Mouse (Mus musculus) kidney, adult 8-10 months (tissue): Measurements from ENCODE around the gene Inip.

ENCODE experiments used
- DNase-seq, 2 experiments: peaks; one replicate each; pipeline ENCODE4 v3.0.0; 2022

Inip gene

DNA sequence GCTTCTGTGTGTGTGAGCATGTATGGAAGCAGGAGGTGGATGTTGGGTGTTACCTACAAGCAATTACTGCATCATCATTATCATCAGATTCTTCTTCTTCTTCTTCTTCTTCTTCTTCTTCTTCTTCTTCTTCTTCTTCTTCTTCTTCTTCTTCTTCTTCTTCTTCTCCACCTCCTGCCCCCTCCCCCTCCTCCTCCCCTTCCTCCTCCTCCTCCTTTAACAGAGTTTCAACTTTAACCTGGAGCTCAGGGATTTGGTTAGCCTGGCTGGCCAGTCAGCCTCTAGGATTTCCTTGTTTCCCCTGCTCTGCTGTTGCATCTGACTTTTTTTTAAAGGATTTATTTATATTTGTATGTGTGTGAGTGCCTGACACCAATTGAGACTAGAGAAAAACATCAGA lies at the start of gene Inip:
TSS of gene Inip (minus strand) at position 101 of the 400 bp plus-strand sequence.
- DNase-seq, result no peak

DNA sequence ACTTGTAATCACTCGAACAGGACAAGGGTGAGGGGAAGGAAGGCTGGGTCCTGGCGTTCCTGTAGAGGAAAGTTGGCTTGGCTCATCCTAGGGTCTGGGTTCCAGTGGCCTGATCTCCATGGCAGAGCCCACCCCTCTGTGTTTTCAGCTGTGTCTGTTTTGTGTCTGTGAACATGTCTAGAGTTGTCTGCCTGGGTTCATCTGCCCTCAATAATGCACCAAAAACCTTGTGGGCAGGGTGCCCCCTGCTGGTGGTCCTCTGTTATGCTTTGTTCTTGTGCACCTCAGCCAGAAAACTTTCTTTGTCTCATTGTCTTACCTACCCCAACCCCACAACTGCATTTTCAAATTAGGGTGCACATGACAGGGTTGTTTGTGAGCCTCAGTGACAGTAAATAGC lies 48.8 kb upstream of the Inip start:
- peak; percentile 49 to 75 for DNase-seq

DNA sequence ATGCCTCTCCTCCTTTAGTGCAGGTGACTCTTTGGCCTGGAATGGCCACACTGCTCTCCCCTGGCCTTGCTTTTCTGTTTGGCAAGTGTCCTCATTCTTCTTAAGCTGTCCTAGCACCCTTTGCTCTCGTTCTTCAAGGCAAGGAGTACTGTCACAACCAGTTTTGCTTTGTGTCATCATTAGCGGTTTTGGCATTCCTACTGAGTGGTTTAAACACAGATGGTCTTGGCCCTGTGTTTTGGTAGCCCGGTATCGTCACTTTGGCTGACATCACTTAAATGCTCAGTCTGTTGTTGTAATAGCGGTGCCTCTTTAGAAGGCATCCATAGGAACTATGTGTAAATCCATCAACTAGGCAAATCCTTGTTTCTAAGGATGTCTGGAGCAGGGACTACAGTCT lies 46.1 kb upstream of the Inip start:
- peak in 1 of 2 experiments; percentile 27 for DNase-seq

DNA sequence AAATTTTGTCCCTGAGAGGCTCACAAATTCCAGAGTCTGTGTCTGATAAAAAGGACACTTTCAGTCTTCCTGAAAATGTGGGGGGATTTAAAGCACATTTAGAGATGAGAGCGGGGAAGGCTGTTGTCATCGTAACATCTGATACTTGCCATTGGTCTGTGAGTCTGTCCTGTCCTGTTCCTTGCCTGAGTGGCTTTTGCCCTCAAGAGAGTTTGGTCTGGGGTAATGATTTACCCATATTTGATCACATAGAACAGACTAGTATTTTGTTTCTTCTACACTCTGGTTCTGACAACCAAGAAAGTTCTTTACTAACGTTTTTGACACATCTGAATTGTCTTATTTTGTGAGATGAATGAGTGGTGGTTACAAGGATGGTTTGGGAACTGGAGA lies 43.9 kb upstream of the Inip start:
- peak; percentile 34 to 58 for DNase-seq

DNA sequence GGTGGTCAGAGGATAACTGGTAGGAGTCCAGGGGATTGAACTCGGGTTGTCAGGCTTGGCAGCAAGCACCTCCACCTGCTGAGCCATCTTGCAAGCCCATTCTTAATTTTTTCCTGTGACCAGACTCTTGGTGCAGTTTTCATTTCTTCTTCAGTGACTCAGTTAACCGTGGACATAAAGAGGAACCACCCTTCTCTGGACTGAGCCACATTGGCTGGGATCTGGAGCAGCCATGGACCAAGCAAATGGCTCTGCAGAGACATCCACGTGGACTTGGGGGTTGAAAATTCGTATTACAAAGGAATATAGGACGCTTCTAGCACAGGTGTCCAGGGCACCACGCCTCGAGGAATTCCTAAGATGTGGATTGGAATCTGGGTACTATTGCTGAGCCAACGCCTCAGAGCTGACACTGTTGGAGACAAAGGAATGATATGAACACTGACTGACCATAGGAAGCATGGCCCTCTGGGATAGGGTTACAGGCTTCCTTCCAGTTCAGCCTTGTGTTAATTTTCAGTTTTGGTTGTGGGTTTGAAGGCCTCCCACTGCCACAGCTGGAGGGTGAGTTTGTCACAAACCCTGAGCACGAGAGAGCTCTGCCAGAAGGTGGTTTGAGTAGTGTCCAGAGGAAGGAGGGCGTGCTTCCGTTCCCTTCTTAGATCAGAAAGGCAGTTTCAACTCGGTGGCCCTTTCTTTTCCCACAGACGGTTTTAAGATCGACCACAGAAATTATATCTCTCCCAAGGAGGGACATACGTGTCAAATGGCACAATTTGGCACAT lies 43.3 kb upstream of the Inip start:
- no peak for DNase-seq

DNA sequence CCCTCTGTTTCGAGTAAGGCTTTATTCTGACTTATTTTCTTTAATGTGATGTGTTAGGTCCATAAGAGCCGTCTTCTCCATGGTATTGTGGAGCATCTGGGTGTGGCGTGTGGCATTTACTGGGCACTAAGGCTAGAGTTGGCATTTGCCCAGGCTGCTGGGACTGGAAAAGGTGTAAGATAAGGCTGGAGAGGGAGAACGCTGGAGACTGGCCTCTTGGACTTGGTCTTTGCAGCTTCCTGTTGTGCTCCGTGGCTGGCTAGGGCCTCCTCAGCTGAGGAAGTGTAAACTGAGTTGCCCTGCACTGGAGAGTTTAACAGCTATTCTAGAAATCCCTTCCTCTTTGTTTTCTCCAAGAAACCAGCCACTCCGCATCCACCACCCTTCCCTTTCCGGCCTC lies 36.3 kb upstream of the Inip start:
- peak in 1 of 2 experiments; percentile 13 for DNase-seq

DNA sequence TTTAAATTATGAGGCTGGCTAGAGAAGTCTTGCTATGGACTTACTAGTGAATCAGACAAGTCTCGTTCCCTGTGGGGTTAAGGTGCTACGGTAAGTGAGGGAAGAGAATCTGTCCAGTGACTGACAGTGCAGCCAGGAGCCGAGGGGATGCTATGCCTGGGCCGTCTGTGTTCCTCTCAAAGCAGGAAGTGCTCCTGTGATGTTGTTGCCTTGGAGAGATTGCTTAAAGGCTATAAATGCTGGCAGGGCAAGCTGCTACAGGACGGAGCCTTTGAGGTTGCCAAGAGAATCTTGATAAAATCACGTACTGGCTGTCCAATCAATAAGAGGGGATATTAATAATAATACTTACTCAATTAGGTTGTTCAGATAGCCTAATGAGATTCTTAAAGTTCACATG lies 31.4 kb upstream of the Inip start:
- no peak for DNase-seq

DNA sequence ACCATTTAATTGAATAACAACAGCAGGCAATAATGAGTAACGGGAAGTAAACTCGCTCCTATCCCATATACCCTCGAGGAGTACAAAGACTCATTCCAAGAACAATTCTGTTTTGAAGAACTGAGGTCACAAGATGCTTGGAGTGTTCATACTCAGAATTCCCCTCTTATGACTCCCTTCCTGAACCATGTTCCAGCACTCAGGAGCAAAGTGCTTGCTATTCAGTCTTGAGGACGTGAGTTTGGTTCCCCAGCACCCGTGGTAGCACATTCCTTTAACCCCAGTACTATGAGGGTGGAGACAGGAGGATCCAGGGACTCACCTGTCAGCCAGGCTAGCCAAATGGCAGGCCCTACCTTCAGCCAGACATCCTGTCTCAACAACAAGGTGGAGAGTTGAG lies 29.6 kb upstream of the Inip start:
- DNase-seq, result no peak

DNA sequence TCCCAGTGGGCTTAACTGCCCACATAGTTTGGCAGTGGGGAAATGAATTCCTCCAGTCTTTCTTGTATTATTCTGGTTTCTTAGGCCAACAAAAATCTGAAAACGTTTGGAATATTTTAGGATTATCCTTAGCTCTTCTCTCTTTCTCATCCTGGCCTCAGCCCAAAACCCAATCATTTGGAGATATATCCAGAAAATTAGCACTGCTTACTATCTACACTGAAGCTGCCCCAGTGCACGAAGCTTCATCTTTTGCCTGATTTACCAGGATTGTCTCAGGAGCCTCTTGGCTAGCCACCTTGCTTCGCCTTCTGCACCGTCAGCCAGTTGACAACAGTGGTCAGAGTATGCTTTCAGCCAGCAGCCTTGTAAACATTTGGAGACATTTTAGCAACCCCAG lies 27.7 kb upstream of the Inip start:
- DNase-seq, result no peak

DNA sequence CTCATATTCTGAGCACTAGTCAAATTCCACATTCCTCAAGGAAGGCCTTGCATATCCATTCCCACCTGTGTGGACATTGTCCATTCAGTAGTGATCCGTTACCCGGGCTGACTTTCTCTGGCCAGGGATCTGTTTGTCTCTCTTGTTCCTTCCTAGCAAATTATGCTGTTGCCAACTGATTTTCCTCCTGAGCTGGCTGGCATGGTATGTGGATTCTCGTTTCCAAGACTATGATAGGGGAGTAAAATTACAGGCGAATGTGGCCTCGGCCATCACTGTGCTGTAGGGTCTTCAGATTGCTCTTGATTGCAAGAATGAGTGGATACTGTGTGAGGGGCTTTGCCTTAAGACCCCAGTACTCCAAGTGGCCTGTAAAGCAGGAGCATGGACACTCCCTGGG lies 25.0 kb upstream of the Inip start:
- peak in 1 of 2 experiments; percentile 30 for DNase-seq

DNA sequence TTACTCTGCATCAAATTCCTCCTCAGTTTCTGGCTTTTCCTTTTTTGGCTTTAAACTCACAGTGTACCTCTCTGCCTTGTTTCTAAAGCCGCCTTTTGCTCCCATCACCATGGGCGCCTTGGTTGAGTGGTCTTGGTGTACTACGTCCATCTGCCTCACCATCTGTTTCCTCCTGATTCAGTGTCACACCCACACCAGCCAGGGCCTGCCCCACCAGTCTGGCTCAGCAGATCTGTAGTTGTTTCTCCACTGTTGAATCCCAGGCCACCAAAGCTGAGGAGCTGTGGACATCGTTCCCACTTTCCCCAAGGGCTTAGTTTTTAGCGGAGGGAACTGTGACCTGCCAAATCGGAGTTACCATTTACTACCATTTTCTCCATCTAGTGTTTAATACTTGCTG lies 24.2 kb upstream of the Inip start:
- DNase-seq, result no peak

DNA sequence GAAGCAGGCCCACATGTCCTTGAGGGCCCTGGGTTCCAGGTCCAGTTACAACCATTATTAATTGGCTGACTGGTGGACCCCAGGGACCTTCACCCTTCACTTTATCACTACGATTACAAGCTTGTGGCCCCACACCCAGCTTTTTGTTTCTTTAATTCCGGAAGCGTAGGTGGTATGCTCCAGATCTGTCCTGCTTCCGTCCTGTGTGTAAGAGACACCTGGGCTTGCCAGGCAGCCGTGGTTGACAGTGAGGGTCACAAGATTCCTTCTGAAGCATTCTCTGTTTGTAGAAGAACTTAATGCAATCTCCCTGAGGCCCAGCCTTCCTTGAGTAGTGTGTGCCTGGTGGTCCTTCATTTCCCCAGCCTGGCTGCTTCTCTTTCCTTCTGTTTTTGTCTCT lies 23.5 kb upstream of the Inip start:
- DNase-seq, result no peak

DNA sequence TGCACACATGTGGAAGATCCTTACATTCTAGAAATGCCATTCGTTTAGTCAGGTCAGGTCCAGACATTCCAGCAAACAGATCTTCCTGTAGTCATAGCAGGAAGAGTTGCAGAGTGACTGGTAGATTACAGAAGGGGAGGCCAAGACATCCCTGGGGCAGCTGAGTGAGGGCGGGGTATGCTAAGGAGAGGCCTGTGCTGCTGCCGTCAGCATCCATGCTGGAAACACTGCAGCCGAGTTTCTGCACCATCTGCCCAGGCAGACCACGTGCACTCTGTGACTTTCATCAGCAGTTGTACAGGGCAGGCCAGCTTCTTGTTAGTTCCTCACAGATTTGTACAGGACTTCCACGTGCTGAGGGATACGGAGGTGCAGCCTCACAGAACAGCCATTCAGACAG lies 22.1 kb upstream of the Inip start:
- DNase-seq, result peak in 1 of 2 experiments; percentile 19

DNA sequence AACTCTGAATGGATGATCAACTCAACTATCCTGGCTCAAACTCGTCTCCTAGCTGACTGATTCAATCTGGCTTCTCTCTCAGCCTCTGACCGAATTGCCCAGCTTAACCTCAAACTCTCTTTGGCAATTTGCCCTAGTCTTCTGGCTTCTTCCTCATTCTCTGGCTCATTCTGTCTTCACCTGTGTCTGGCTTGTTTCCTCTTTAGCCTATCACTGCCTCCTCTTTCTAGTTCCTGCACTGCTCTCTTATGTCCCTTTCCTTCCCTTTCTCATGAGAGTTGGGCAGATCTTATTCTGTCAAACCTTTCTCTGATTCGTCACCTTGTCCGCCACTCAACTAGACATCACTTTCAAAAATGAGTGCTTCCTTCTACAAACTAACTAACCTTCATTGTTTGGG lies 20.7 kb upstream of the Inip start:
- peak; percentile 55 to 71 for DNase-seq

DNA sequence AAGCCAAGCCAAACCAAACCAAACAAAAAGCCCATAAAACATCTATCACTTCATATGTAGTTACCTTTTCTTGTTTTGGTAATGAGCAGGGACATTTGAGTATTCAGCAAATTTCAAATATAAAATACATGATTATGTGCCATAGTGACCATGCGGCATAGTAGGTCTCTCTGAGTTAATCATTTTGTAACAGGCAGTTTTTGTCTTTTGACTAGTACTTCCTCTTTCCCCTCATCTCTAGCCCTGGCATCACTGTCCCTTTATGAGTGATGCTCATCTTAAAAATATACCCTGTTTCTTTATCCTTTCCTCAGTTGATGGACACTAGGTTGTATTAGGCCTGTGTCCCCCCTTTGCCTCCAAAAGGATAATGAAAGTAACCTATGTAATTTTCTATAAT lies 20.1 kb upstream of the Inip start:
- DNase-seq, result no peak

DNA sequence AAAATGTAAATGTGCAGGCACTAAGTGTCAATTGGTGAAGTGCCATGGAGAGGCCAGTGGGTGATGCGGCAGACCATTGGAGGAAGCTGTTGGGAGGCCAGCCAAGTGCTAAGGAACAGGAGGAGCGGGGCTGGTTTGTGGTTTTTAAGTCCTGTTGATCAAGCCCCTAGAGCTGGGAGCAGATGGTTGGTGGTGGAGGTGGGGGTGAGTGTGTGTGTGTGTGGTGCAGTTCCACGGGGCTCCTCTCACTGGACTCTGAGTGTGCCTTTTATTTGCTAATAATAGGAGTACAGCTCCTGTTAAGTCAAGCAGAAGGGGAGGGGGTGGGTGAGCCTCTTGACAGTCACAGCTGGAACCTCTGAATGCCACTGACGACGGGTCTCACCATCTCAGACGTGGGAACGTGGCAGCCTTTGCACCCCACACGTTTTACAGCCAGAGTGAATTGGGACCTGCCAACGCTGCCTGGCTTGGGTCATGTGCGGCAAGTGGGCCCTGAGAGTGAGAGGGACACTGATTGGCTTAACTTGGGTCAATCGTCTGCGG lies 18.2 kb upstream of the Inip start:
- peak in 1 of 2 experiments; percentile 28 for DNase-seq

DNA sequence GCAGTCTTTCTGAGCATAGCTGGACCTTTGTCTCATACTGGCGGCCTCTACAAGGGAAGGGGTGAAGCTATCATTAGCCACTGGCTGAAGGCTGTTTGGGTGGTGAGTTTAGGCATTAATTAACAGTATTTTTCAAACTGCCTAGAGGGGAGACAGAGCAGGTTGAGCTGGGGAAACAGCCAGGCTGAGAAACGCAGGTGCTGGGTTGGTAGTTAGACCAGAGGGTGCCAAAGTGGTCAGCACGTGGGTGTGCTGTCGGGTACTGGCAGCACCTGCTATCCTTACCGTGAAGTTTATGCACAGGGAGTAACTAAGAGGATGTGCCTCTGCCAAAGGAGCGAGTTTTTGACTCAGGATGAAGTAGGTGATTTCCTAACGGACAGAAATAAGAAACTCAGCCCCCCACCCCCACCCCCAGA lies 17.7 kb upstream of the Inip start:
- DNase-seq, result peak; percentile 54 to 70

DNA sequence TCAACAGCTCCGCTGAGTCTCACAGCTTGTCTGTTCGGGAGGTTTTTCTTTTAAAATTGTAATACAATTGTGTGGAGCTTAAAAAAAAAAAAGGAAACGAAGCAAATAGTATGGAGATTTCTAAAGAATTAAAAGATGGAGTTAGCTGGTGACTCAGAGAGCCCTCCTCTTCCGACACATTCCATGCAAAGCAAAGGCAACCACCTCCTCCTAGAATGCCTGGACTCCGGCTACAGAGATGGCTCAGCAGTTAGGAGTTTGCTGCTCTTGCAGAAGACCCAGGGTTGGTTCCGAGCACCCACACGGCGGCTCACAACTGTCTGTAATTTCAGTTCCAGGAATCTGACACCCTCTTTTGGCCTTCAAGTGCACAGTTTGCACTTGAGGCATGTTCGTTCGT lies 17.1 kb upstream of the Inip start:
- DNase-seq, result no peak

DNA sequence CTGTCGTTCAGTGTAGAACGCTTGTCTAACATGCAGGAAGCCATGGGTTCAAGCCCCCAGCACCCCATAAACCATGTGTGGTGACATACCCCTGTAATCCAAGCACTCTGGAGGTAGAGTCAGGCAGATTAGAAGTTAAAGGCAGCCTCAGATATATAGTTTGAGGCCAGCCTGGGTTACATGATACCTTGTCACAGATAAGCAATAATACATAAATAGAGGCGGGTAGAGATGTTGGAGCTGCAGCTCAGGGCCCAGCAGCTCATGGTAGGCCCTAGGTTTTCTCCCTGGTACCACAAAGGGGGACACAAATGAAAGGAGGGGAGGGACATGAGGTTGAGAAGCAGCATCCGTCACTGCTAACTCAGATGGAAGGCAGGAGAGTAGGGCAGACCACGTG lies 16.4 kb upstream of the Inip start:
- DNase-seq, result no peak

DNA sequence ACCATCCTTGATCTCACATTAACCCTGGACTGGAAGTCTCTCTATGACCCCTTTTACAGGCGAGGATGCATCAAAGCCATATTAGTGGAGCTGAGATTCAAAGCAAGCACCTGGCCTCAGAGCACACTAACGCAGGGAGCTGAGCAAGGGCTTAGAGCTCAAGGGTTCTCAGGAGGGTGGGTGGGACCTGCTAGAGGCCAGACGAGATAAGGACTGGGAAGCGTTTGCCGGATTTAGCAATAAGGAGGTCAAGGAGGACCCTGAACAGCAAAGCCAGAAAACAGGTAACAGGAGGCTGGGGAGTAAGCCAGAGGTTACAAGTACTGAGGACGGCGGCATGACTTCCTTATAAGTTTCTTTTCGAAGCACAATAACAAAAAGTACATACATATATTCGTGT lies 15.1 kb upstream of the Inip start:
- DNase-seq, result no peak

DNA sequence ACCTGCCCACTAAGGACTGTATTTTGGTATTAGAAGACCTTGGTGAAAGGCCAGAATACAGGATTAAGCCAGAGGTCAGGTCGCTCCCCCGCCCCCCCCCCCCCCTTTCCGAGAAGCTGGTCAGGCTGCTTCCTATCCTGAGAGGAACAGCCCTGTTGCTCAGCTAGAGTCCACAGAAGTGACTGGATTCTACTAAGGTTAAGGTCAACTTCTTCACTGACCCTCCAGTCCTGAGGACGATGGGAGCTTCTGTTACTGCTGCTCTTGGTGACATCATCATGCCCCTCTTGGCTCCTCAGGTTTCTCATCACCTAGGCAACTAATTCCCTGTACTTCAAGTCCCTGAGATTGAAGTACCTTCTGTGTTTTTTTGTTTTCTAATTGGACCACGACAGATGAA lies 14.6 kb upstream of the Inip start:
- no peak for DNase-seq

DNA sequence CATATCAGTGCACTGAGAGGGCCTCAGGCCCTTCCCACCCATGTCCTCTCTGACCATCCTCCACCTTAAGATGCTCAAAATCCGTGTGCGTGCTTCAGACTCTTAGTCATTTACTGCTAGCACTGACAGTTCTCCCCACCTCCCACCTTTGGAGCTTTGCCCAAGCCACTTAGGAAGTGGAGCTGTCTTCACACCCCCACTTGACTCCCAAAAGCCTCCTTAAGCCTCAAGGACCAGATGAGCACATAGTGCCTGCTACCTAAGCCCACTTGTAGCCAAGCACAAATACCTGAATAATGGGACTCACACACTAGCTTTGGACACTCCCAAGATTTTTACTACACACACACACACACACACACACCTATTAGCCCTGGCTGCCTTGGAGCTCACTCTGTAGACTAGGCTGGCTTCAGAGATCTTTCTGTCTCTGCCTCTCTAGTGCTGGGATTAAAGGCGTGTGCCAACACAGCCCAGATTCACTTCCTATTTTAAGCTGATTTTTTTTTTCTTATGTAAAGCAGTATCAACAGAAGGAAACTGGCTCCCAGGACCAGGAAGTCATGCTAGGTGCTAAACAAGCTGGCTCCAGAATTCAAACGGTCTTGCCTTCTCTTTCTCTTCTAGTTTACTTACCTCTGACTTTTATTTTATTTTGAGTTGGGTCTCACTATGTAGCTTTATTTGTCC lies 13.9 kb upstream of the Inip start:
- no peak for DNase-seq

DNA sequence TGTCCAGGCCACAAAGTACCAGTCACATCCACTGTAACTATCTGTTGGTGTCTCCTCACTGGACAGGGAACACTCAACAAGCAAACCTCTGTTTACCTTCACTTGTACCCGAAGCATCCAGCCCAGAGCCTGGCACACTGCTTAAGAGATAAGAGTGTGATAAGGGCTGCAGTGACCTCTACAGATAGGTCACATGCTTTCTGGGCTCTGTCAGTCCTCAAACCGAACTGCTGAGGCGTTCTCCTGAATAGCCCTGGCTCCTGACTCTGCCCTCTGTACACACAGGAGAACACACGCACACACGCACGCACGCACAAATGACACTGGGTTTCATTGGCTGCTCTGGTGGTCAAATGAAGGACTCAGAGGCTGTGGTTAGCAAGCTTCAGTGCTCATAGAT lies 12.7 kb upstream of the Inip start:
- no peak for DNase-seq

DNA sequence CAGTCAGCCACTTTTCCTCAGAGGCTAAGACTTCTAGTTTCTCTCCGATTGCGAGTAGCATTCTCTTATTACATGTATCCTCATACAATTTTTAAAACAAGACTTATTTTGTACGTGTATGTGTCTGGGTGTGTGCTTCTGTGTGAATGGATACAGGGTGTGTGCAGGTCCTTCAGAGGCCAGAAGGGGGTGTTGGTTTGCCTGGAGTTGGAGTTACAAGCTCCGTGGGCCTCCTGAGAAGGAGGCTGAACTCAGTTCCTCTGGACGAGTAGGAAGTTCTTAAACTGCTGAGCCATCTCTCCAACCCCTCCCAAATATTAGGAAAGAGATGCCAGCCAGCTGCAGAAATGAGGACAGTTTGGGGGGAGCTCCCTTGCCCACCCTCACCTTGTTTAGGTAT lies 7.0 kb upstream of the Inip start:
- DNase-seq, result peak in 1 of 2 experiments; percentile 25
